ENCODE assay signal across 18 mouse cellular contexts in the genomic region with DNA sequence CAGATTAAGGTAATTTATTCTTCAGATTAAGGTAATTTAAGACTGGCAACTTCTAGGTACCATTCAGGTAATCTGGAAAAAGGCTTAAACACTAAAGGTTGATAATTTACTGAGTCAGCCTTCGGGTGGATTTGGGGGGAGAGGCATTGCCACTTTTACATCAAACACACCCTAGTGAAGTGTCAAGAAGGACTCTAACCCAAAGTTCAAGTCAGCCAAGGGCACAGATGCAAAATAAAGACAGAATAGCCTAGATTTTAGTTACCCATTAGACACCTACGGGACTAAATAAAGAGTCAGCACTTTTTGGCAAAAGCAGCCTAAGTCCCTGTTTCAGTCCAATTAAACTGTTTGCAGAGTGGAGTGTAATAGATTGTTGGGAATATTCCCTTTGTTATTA. TPM values are rescaled to one million over a fixed set of nuclear protein-coding genes. Genes with fewer than 3 reads are reported as not detected.
DNase-seq lines count a peak whose midpoint lies in the region; ATAC-seq lines count a peak whose summit lies in the region.
"Had no signal": no experiment of that assay in that cellular context is flagged by ENCODE, and none has a peak within 500 bp of the region (broad histone marks: within the 10 kb centered on the region; RNA-seq: fewer than 3 reads in every experiment).

No protein-coding gene starts in this region.

- H3K27ac ChIP-seq in intestine, embryonic 15.5 days = peak overlapping the region; percentile 52; the same call in 1 of the 2 replicates
- peak overlapping the region; percentile 67 for H3K27ac ChIP-seq in kidney, embryonic 15.5 days
- H3K27ac ChIP-seq in liver, embryonic 15.5 days (replicated peaks) = peak overlapping the region; percentile 99
- H3K27ac ChIP-seq: heart, embryonic 15.5 days; hindbrain, embryonic 12.5 days; lung, embryonic 15.5 days; neural tube, embryonic 12.5 days had no signal

- H3K9ac ChIP-seq in intestine, embryonic 15.5 days = no peak overlapping the region
- no peak overlapping the region for H3K9ac ChIP-seq in kidney, embryonic 15.5 days
- peak overlapping the region; percentile 41 for H3K9ac ChIP-seq in liver, embryonic 15.5 days
- H3K9ac ChIP-seq: forebrain, postnatal 0 days; heart, embryonic 15.5 days; hindbrain, embryonic 12.5 days; lung, embryonic 15.5 days; neural tube, embryonic 12.5 days had no signal

- ATAC-seq in intestine, embryonic 15.5 days = no peak
- no peak for ATAC-seq in kidney, embryonic 15.5 days (replicated peaks; ENCODE audit: low FRiP score)
- no peak for ATAC-seq in liver, embryonic 15.5 days (ENCODE audit: insufficient read depth)
- ATAC-seq: forebrain, postnatal 0 days had no signal

- DNase-seq in kidney, adult 18-20 months = peak; percentile 27
- DNase-seq in kidney, postnatal 4 days = no peak
- no peak for DNase-seq in cerebellum, adult 9-10 months
- no peak for DNase-seq in left cerebral cortex, postnatal 36 days (ENCODE audit: low spot score in 2 of 2)
- DNase-seq in cerebellum, adult 18-20 months = no peak
- DNase-seq: cerebellum, postnatal 10 days; embryo, embryonic 11 days; forebrain, postnatal 0 days; gastrocnemius, postnatal 25 days; layer of hippocampus, postnatal 36 days; thymus, postnatal 14 days had no signal

- WGBS in intestine, embryonic 15.5 days = 61% methylated on average over 2 of the region's 2 CpGs
- WGBS in kidney, embryonic 15.5 days = 67% methylated on average over 2 of the region's 2 CpGs
- WGBS in liver, embryonic 15.5 days (ENCODE audit: insufficient replicate concordance) = 39% methylated on average over 2 of the region's 2 CpGs

- H3K4me3 ChIP-seq in intestine, embryonic 15.5 days (replicated peaks) = no peak overlapping the region
- H3K4me3 ChIP-seq in kidney, embryonic 15.5 days (replicated peaks) = no peak overlapping the region
- peak overlapping the region; percentile 27 for H3K4me3 ChIP-seq in liver, embryonic 15.5 days (replicated peaks)
- H3K4me3 ChIP-seq: heart, embryonic 15.5 days; hindbrain, embryonic 12.5 days; lung, embryonic 15.5 days; neural tube, embryonic 12.5 days had no signal

- H3K4me2 ChIP-seq in intestine, embryonic 15.5 days (replicated peaks) = no peak overlapping the region
- H3K4me2 ChIP-seq in kidney, embryonic 15.5 days = no peak overlapping the region
- H3K4me2 ChIP-seq in liver, embryonic 15.5 days = peak overlapping the region; percentile 56
- H3K4me2 ChIP-seq: heart, embryonic 15.5 days; hindbrain, embryonic 12.5 days; lung, embryonic 15.5 days; neural tube, embryonic 12.5 days had no signal

- no peaks in the 10 kb centered on the region for H3K36me3 ChIP-seq in intestine, embryonic 15.5 days
- no peaks in the 10 kb centered on the region for H3K36me3 ChIP-seq in kidney, embryonic 15.5 days
- H3K36me3 ChIP-seq in liver, embryonic 15.5 days (replicated peaks) = no peaks in the 10 kb centered on the region
- H3K36me3 ChIP-seq: heart, embryonic 15.5 days; hindbrain, embryonic 12.5 days; lung, embryonic 15.5 days; neural tube, embryonic 12.5 days had no signal

- 0 out of 2 replicates have a peak, but pooled peaks cover 2% of the 10 kb centered on the region for H3K4me1 ChIP-seq in intestine, embryonic 15.5 days (replicated peaks)
- H3K4me1 ChIP-seq in kidney, embryonic 15.5 days = peaks cover 28% of the 10 kb centered on the region
- peaks cover 94% of the 10 kb centered on the region for H3K4me1 ChIP-seq in liver, embryonic 15.5 days (replicated peaks)
- H3K4me1 ChIP-seq: heart, embryonic 15.5 days; hindbrain, embryonic 12.5 days; lung, embryonic 15.5 days; neural tube, embryonic 12.5 days had no signal

- intact Hi-C loops in left cerebral cortex, postnatal 36 days (cut with DNase I) = no loop called here

- no peaks in the 10 kb centered on the region for H3K9me3 ChIP-seq in intestine, embryonic 15.5 days
- no peaks in the 10 kb centered on the region for H3K9me3 ChIP-seq in kidney, embryonic 15.5 days (replicated peaks)
- no peaks in the 10 kb centered on the region for H3K9me3 ChIP-seq in liver, embryonic 15.5 days (replicated peaks)
- H3K9me3 ChIP-seq: heart, embryonic 15.5 days; hindbrain, embryonic 12.5 days; lung, embryonic 15.5 days; neural tube, embryonic 12.5 days had no signal

- no peaks in the 10 kb centered on the region for H3K27me3 ChIP-seq in intestine, embryonic 15.5 days (replicated peaks)
- H3K27me3 ChIP-seq in kidney, embryonic 15.5 days = no peaks in the 10 kb centered on the region
- H3K27me3 ChIP-seq in liver, embryonic 15.5 days = no peaks in the 10 kb centered on the region
- H3K27me3 ChIP-seq: heart, embryonic 15.5 days; hindbrain, embryonic 12.5 days; lung, embryonic 15.5 days; neural tube, embryonic 12.5 days had no signal

RNA-seq across cellular contexts. Expression of gene Clint1, which starts 46.0 kb away (rescaled TPM):
- 102 and 106 TPM in 2 replicates for polyA plus RNA-seq in intestine, embryonic 15.5 days (2015; fragmentation: Nextera tagmentation; extraction: Ambion mirVana)
- polyA plus RNA-seq in kidney, embryonic 15.5 days (2015; fragmentation: Nextera tagmentation; extraction: Ambion mirVana) = 97.8 and 102 TPM in 2 replicates
- polyA plus RNA-seq in liver, embryonic 15.5 days (2015; fragmentation: Nextera tagmentation; extraction: Ambion mirVana) = 53.8 and 62.1 TPM in 2 replicates
- 10 to 100 TPM; 48.6 to 55.2 TPM for total RNA-seq in left cerebral cortex, postnatal 36 days (2021)
